8 mouse cellular contexts compared by ENCODE assay signal in genomic region chr5:151367317-151367716, GRCm38 (mm10).
DNase-seq lines count a peak whose midpoint lies in the region; ATAC-seq and TF ChIP-seq lines count a peak whose summit lies in the region.

No protein-coding gene starts in this region.

- peak overlapping the region; percentile 56 for H3K4me2 ChIP-seq in hindbrain, embryonic 12.5 days (replicated peaks)

- H3K36me3 ChIP-seq in heart, embryonic 10.5 days = no peaks in the 10 kb centered on the region
- H3K36me3 ChIP-seq in ES-E14 (ENCODE audit: control insufficient read depth, insufficient read depth, low read length, poor library complexity, severe bottlenecking) = no peaks in the 10 kb centered on the region
- no peaks in the 10 kb centered on the region for H3K36me3 ChIP-seq in hindbrain, embryonic 12.5 days
- no peaks in the 10 kb centered on the region for H3K36me3 ChIP-seq in macrophage (ENCODE audit: inconsistent target)

- no peak for DNase-seq in heart, embryonic 10.5 days (ENCODE audit: low spot score)
- DNase-seq in heart, adult 18-20 months = no peak
- no peak for DNase-seq in ES-E14 (ENCODE audit: low read depth, low spot score)
- no peak for DNase-seq in layer of hippocampus, adult 9-10 months (ENCODE audit: low spot score)
- no peak for DNase-seq in urinary bladder, postnatal 14 days (ENCODE audit: low spot score)
- no peak for DNase-seq in lung, postnatal 36 days

- 82% methylated on average over 1 of the region's 1 CpGs for WGBS in heart, embryonic 10.5 days
- WGBS in hindbrain, embryonic 12.5 days = 88% methylated on average over 1 of the region's 1 CpGs
- WGBS in macrophage (ENCODE audit: missing documents) = 90% methylated on average over 1 of the region's 1 CpGs

- no peak for ATAC-seq in hindbrain, embryonic 12.5 days (ENCODE audit: low FRiP score)

- no peaks in the 10 kb centered on the region for H3K9me3 ChIP-seq in heart, embryonic 10.5 days
- no peaks in the 10 kb centered on the region for H3K9me3 ChIP-seq in ES-E14 (ENCODE audit: control insufficient read depth, insufficient read depth, low read depth, low read length)
- no peaks in the 10 kb centered on the region for H3K9me3 ChIP-seq in hindbrain, embryonic 12.5 days (replicated peaks)

- H3K79me2 ChIP-seq in macrophage (ENCODE audit: inconsistent target) = no peaks in the 10 kb centered on the region

- H3K27ac ChIP-seq in heart, embryonic 10.5 days = peak overlapping the region; percentile 95
- H3K27ac ChIP-seq in ES-E14 (ENCODE audit: insufficient read depth, low read depth, low read length, poor library complexity, severe bottlenecking) = no peak overlapping the region
- H3K27ac ChIP-seq in hindbrain, embryonic 12.5 days = peak overlapping the region; percentile 91
- no peak overlapping the region for H3K27ac ChIP-seq in macrophage

- H3K4me1 ChIP-seq in heart, embryonic 10.5 days = peaks cover 4% of the 10 kb centered on the region
- peaks cover 0 to 4% of the 10 kb centered on the region in 2 experiments; a peak in 1 of 4 replicates for H3K4me1 ChIP-seq in ES-E14 (ENCODE audit: control insufficient read depth in 2 of 2, insufficient read depth in 2 of 2, low read length in 2 of 2, poor library complexity in 1 of 2)
- H3K4me1 ChIP-seq in hindbrain, embryonic 12.5 days = peaks cover 5% of the 10 kb centered on the region

- in situ Hi-C loops in ES-E14 (cut with MboI; ENCODE audit: low sequenced_read_pairs in 2 of 2, unreplicated experiment in 2 of 2) = no loop called here

- no peaks in the 10 kb centered on the region for H3K27me3 ChIP-seq in heart, embryonic 10.5 days (ENCODE audit: insufficient read depth, poor library complexity, severe bottlenecking)
- no peaks in the 10 kb centered on the region for H3K27me3 ChIP-seq in hindbrain, embryonic 12.5 days

- peak overlapping the region; percentile 81 for H3K9ac ChIP-seq in ES-E14 (ENCODE audit: insufficient read depth, low read depth, low read length, poor library complexity, severe bottlenecking)
- peak overlapping the region; percentile 68; the same call in 1 of the 2 replicates for H3K9ac ChIP-seq in hindbrain, embryonic 12.5 days

- H3K4me3 ChIP-seq in heart, embryonic 10.5 days = peak overlapping the region; percentile 67; the same call in 1 of the 2 replicates
- peak overlapping the region; percentile 69 to 88 for H3K4me3 ChIP-seq in ES-E14 (ENCODE audit: insufficient read depth in 1 of 2, low read depth in 1 of 2, low read length in 2 of 2, poor library complexity in 1 of 2, severe bottlenecking in 1 of 2)
- peak overlapping the region; percentile 46 for H3K4me3 ChIP-seq in hindbrain, embryonic 12.5 days
- peak overlapping the region; percentile 61; the same call in 1 of the 2 replicates for H3K4me3 ChIP-seq in macrophage (ENCODE audit: inconsistent target)

TF ChIP-seq in ES-E14, 5 proteins besides CTCF, POLR2A, EP300 and RAD21:
- TF ChIP-seq HCFC1 (IDR thresholded peaks at IDR 0.05; ENCODE audit: borderline replicate concordance, insufficient read depth, low read length) = no peak
- TF ChIP-seq CHD2 (IDR thresholded peaks at IDR 0.05; ENCODE audit: low read depth, low read length) = no peak
- no peak for TF ChIP-seq ZC3H11A (IDR thresholded peaks at IDR 0.05; ENCODE audit: borderline replicate concordance, low read depth, low read length)
- TF ChIP-seq MAFK (IDR thresholded peaks at IDR 0.05; ENCODE audit: insufficient read depth, low read depth, low read length) = no peak
- no peak for TF ChIP-seq ZNF384 (IDR thresholded peaks at IDR 0.05; ENCODE audit: low read depth, low read length)
TF ChIP-seq in ES-E14: peak in this region for 0.

Comparison
In these comparisons a context has a peak if more than half of its experiments do, and no peak if none do; other contexts are left out.
1. H3K27ac ChIP-seq: peak in heart, embryonic 10.5 days (single experiment) and hindbrain, embryonic 12.5 days (single experiment); none in ES-E14 (single experiment) and macrophage (single experiment).
2. Peak in every context shown above with its lines, with median percentiles within 50 percentile points of each other: H3K4me3 ChIP-seq.